Mouse (Mus musculus) adrenal gland, adult 8-10 months (tissue): ENCODE measurements at regions not wholly inside any gene's neighbourhood (a gene's known extent, or its start where the extent isn't known, plus 50 kb on each side); places are given as distances from the start of the nearest gene placed in this dataset.
A peak's percentile ranks its signal among the peaks of the same experiment; 100 is the strongest.

ENCODE experiments used
- DNase-seq: peaks from one replicate; pipeline ENCODE4 v3.0.0; 2022

DNA sequence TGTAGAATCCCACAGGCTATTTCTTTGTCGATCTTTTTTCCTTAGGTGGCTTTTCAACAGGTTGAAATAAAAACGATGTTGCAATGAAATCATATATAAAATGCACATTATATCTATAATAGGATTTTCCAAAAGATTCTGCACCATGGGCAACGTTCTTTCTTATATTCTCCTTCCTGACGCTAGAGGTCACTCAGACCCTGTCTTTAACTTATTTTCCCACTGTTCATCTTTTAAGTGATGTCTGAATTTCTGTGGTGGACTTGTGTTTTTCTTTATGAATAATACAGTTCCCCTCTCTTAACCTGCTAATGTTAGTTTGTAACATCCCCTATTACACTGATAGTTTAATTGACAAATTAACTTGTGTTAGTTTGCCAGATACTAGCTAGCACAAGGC, 86.5 kb upstream of the Got2 start:
- no peak for DNase-seq

DNA sequence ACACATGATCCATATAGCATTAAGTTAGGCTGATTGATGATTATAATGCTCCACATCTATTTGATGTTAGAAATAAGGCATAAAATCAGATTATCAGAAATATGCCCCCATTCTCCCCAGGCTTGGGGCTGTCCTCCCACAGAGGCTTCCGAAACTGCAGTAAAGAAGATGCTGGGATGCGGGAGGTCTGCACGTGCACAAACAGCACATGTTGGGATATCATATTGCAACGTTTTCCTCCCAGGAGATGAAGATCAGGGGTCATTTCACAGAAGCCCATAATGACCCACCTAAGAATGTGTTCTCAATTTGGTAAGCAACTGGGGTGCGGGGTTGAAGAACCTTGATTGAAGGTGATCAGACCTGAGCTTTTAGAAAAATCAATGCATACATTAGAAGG, 85.9 kb upstream of the Got2 start:
- no peak for DNase-seq

DNA sequence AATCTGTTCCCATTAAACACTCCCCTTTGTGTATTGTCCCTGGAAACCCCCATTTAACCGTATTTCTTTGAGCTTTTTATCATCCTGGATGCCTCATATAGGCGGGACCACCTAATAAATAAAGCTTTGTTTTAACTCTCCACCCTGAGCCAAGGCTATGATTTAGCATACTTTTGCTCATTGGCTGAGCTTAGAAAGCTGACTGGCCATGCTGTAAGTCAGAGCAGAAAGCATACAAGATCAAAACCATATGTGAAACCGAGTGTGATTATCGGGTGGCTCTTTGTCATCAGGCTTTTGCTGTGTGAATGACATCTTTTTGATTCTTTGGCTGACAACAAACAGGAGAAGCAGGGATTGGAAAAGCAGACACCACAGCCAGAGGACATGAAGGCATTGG, 85.2 kb upstream of the Got2 start:
- DNase-seq, result no peak

DNA sequence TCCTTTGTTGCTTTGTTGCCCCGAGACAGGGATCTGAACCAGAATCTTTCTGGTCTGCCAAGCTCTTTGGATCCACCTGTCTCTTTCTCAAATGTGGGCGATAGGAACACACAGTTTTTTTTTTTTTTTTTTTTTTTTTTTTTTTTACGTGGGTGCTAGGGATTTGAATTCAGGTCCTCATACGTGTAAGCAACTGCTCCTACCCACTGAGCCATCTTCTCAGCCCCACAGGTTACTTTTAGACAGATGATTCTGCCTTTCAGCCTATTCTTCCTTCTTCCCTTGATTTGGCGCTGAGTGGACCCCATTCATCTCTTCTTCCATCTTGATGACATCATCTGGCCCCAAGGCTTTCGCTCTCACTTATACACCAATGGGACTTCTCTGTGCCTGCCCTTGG, 80.5 kb upstream of the Got2 start:
- no peak for DNase-seq

DNA sequence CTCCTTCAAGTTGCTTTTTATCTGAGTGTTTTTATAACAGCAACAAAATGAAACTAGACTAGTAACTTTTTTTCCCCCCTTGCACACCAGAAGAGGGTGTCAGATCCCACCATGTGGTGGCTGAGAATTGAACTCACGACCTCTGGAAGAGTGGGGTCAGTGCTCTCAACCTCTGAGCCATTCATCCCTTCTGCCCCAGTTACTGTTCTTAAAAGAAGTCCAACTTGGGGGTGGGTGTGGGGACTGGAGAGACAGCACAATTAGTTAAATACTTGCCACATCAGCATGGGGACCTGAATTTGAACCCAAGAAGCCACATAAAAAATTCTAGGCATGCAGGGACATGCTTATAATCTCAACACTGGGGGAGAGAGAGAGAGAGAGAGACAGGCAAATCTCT, 78.1 kb upstream of the Got2 start:
- DNase-seq, result no peak

DNA sequence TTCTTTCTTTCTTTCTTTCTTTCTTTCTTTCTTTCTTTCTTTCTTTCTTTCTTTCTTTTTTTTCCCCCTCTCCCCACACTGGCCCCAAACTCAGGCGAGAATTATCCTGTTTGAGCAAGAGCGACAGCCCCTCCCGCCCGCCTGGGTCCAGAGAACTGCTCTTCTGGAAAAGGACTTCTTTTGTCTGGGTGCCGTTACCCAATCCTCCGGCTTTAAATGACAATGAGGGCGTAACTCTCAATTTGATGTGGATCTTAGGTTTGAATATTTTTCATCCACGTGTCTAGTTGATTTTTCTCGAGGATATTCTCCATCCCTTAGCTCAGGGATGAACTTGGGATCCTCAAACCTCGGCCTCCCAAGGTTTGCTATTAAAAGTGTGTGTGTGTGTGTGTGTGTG, 63.9 kb upstream of the Got2 start:
- no peak for DNase-seq

DNA sequence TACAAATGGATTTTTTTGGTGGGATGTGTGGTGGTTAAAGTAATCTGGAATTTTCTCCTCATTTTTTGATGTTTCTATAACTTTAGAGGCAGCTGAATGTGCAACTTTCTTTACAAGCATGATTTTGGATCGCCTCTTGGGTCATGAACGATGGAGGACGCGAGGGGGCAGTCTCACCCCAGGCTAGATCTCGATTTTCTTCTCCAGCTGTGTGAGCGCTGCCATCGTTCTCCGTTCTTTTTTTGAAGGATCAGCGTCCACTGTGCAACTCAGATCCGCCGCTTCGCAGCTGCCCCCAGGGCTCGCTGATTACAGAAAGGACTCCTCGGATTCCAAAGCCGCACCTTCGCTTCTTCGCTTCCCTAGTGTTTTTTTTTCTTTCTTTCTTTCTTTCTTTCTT, 63.4 kb upstream of the Got2 start:
- DNase-seq, result peak; percentile 33
